Mouse (Mus musculus): ENCODE measurements around the gene Kif6.

DNA sequence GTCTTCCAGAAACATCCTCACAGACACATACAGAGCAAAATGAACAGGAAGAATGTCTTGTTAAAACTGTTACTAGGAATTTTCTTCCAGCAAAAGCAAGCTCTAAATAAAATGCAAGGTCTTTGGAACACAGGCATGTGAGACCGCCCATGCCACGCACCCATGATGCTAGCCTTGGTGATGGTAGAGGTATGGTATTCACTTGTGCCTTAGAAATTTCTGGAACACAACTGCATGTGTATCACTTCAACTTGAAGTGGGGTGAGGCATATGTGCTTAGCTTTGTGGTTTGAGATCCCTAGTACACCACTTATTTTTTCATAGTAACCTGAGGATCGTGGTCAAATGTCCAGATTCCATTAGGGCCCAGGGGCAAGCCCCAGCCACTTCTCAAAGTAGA lies 37.6 kb upstream of the Kif6 start:
- TF ChIP-seq CTCF (IDR thresholded peaks at IDR 0.05; ENCODE audit: extremely low read depth, insufficient read length, insufficient replicate concordance, low read depth, low read length) (no peak), POLR2A (IDR thresholded peaks at IDR 0.05; ENCODE audit: low read depth, low read length) (no peak)
